Mouse (Mus musculus) left cerebral cortex, postnatal 14 days (tissue): ENCODE data around the gene Tha1. TPM values are rescaled to one million over a fixed set of nuclear protein-coding genes. Genes with fewer than 3 reads are reported as not detected.
"Not testable (repeated sequence)": the region's sequence is repeated elsewhere in the genome, so short reads cannot be mapped to it uniquely, and the experiment has no call there.

Experiments used
- DNase-seq, 2 experiments: peaks; one replicate each; pipeline ENCODE4 v3.0.0; 2021 to 2022; ENCODE audit warnings: low spot score in 2 of 2, mixed read lengths in 1 of 2
- intact Hi-C: fragments of 180-260 bp; cut with DNase I; formaldehyde crosslinking; loops from one replicate; pipeline ENCODE4 v1.15.1; 2025
- total RNA-seq, 2 experiments: library from RNA; stranded (reverse); gene quantifications; 2 replicates each; pipeline ENCODE4 v1.2.3; 2021

Tha1 gene
- total RNA-seq, 2 experiments from 2014 or later: 3.4 to 5.1 TPM

DNA sequence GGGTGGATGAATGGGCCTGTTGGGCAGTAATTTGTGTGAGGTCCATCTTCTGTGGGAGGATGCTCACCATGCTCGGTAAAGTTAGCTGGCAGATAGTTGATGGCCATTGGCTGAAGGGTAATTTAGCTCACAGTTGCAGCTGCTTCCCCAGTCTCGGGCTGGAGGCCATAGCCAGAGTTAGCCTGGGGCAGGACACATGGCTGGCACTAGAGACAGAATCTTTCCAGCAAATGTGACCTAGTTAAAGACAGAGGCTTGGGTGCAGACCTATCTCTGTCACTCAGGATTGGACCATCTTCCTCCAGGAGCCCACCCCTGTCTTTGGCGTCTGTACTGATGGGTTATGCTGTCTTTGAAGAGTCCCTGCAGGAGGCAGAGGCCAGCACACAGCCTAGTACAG is 14.9 kb downstream of the Tha1 start:
- DNase-seq: no peak

DNA sequence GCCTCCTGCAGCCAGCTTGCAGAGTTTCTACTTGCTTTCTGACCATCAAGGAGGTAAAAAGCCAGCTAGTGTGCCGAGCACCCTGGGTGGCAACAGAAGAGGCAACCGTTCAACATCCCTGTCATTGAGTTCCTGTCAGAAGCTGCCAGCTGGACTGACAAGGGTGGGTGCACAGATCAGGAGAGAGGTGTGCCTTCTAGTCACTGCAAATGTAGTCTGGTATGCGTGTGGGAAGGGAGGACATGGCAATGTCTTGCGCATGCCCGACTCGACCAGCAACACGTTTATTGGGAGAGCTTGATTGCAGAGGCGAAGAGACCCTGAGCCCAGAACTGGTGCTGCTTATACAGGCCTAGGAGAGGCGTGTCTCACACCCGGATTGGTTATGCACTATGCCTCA is 15.8 kb downstream of the Tha1 start:
- no peak for DNase-seq

More for the DNA sequence above, 14.9 kb downstream of the Tha1 start:
- intact Hi-C loops: no loop called here

DNA sequence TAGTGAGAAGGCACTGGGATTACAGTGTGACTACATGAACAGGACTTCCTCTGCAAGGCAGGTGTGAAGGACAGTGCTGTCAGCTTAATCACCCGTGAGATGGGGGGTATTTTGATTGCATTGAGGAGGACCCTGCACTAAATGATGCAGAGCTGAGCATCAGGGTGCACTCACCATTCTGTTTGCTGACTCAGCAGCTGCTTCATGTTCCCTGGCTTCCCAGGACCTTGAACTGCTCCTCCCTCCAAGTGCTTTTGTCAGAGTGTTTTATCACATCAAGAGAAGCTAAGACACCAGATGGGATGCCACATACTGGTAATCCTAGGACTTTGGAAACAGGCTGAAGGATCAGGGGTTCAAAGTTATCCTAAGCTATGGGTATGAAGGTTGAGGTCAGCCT is 17.3 kb downstream of the Tha1 start:
- DNase-seq: no peak
- intact Hi-C loops: no loop called here

More for the DNA sequence above, 15.8 kb downstream of the Tha1 start:
- intact Hi-C loops: no loop called here

DNA sequence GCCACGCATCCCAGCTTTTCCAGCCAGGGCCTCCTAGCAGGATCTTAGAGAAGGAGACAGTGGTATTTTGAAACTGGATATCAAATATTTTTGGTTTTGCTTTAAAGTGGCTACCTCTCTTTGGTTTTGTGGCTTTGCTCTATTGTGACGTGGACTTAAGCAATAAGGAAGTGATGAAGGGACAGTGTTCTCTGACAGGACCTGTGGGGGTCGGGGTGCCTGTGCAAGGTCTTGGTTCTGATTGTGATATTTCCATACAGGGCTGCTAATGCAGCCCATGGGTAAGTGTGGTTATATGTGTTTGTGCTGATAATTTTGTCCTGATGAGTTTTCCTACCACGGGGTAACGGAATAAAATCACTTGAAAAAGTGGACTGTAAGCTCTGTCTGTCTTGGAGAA is 17.9 kb downstream of the Tha1 start:
- intact Hi-C loops: no loop called here
- no peak for DNase-seq

DNA sequence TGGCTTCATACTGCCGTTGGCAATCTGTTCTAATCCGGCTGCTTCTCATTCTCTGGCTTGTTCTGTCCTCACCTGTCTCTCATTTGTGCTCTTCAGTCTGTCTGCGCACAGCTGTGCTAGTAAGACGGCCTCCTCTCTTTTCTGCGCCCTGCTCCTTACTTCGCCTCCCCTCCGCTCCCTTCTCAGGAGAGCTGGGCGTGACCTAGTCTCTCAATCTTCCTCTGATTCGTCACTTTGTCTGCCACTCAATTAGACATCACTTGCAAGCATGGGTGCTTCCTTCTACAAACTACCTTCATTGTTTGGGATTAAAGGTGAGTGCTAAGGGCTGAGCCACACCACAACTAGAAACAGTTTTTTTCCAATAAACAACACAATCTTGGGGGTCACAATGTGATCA is 19.0 kb downstream of the Tha1 start:
- intact Hi-C loops: no loop called here
- DNase-seq: no peak

DNA sequence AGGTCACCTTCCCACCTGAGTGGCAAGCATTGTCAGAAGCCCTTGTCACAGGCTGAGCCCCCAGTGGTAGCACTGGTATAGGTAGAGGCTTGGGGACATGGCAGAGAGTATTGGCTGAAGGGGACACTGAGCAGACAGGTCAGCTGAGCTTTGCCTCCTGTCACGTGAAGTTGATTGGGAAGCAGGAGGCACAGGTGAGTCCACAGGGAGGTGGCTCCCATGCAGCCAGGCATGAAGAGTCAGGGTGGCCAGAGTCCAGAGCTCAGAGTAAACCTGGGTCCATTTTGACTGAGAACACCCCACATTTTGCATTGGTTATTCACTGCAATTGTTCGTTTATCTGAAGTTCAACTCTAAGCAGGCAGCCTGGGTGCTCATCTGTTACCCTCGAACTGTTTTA is 20.4 kb downstream of the Tha1 start:
- intact Hi-C loops: no loop called here
- DNase-seq: no peak

DNA sequence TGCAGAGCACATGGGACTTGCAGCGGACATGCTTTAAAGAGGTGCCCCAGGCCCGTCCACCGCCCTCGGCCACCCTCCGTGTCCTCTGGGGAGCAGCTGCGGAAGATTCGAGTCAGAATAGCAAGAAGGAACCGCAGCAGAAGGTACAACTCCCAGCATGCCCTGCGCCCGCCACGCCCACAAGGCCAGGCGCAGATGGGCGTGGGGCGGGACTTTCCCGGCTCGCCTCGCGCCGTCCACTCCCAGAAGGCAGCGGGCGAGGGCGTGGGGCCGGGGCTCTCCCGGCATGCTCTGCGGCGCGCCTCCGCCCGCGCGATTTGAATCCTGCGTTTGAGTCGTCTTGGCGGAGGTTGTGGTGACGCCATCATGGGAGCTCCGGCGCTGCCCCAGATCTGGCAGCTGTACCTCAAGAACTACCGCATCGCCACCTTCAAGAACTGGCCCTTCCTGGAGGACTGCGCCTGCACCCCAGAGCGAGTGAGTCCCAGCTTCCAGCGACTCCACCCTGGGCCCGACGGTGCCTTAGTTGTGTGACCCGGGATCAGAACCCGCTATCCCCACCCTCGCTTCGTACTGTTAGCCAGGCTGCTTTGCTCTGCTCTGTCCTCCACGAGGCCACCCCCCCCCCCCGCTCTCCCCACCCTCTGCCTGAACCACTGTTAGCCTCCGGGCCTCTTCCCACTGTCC is 24.2 kb downstream of the Tha1 start, which contains the start of gene Birc5:
Gene Birc5, plus strand, starts transcription at position 267 of the 687 bp plus-strand sequence.
- peak; percentile 97 for DNase-seq
- intact Hi-C loops: no loop called here

DNA sequence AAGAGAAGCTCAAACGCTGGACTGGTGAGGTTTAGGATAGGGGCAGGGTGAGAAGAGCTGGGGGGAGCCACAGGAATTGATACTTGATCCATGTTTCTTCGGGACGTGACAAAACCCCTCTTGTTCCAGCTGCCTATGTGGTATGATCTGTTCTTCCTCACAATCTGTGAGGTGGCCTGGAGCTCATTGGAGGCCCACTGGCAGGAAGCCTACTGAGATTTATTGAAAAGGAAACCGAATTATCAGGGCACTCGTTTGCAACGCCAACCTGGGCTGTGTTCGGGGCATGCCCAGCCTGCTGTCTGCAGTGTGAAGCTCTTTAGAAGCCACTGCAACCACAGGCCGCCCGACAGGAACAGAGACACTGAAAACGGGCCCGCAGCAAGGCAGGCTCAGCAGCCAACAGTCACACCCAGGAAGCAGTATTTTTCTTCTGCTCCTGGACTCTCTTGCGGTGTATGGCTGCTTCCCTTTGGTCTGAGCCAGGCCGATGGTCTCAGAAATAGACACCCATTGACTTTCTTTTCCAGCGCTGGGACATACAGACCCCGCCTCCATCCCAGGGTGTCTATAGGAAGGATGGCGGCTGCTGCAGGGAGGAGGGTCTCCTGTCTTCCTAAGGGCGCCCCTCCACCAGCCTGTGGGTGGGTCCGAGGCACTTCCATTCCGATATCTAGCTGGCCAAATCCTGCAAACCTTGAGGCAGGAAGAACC is 24.9 kb downstream of the Tha1 start:
- intact Hi-C loops: no loop called here
- DNase-seq: peak in 1 of 2 experiments; percentile 25

DNA sequence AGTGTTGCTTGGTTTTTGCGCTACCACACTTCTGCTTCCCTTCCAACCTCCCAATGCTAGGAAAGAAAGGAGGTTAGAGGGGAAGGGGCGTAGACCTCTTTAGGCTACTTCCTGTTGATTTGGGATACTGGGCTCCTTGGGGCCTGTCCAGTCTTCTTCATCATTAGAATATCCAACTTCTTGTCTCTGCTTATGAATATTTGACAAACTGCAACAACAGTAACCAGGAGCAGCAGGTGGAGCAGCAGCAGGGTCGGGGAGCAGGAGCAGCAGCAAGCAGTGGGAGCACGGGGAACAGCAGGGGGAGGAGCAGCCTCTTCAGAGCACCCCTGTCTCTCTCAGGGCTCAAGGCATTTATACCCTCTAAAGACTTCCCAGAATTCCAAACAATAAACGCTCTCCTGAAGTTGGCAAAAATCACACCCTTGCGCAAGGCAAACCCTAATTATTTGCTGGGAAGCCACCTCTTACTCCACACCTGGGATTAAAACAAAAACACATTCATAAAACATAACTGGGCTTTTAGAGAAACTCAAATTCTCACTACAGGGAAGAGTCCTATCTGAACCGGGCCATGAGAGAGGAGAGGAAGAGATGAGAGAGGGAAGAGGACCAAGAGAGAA is 25.6 kb downstream of the Tha1 start:
- intact Hi-C loops: no loop called here
- DNase-seq: no peak

DNA sequence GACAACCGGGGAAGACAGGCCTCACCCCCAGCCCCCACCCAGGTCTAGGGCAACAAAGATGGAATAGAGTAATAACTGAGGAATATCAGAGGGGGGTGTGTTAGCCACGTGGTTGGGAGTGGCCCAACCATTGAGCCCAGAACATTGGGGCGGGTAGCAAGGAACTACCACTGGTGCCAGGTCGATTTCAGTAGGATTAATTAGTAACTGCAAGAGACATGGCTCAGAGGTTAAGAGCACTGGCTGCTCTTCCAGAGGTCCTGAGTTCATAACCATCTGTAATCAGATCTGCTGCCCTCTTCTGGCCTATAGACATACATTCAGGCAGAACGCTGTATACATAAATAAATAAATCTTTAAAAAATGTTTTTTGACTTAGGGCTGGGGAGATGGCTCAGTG is 26.6 kb downstream of the Tha1 start:
- intact Hi-C loops: no loop called here
- no peak for DNase-seq

DNA sequence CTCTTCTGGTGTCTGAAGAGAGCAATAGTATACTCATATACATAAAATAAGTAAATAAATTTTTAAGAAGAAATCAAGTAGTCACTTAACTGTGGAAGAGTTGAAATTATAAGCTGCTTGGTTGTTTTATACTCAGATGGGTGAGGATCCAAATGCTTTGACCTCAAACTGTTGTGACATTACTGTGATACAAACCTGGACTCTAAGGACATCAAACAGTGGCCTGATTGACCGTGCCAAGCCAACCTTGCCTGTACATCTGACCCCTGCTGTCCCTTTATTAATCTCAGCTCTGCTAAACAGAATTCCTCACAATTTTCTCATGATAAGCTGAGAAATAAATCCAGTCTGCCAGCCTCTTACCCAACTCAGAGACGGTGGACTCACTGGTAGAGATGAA is 27.6 kb downstream of the Tha1 start:
- intact Hi-C loops: no loop called here
- DNase-seq: no peak

DNA sequence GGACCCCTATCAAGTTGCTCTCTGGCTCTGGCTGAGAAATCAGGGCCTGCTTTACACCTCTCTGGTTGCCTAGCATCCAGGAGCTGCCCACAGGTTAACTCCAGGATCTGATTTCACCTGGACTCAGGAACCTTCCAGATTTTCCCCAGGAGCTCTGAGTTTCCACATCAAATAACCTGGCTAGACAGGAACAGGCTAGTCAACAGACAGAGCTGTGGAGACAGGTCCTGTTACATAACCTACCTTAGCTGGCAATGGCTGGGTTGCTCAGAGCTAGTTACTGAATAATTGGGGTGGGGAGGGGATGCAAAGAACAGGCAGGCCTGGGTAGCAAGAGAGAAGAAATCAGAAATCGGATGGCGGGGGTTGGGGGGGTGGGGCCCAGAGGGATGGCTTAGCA is 28.3 kb downstream of the Tha1 start:
- intact Hi-C loops: no loop called here
- no peak for DNase-seq

DNA sequence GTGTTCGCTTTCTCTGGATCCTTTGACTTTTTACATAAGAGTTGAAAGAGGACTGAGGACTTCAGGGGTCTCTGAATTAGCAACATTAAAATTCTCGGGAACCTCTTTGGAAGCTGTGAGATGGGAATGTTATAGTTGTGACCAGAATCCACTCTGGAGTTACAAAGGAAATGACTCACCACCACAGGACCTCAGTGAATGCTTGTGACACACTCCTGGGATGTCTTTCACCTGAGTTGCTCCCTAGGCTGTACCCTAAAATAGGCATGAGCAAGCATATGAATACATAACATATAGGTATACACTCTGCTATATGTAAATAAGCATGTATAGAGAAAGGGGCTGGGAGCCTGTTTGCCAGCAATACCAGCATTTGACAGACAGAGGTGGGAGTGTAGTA is 29.8 kb downstream of the Tha1 start:
- intact Hi-C loops: no loop called here
- DNase-seq: no peak

DNA sequence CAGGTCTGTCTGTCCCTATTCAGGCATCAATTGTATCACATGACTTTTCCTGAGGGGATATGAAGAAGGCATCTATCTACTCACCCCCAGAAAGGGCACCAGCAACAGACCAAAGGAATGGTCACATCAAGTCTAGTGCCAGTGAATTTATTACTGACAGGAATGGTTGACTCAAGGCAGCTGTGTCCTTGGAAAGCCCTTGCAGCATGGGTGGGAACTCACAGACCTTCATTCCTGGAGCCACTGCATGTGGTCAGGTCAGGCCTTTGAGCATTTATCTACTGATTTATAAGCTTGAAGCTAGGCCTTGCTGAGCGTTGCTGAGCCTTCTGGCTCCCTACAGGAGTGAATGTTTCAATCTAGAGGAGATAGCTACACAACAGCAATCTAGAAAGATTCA is 32.4 kb downstream of the Tha1 start:
- DNase-seq: no peak
- intact Hi-C loops: no loop called here

DNA sequence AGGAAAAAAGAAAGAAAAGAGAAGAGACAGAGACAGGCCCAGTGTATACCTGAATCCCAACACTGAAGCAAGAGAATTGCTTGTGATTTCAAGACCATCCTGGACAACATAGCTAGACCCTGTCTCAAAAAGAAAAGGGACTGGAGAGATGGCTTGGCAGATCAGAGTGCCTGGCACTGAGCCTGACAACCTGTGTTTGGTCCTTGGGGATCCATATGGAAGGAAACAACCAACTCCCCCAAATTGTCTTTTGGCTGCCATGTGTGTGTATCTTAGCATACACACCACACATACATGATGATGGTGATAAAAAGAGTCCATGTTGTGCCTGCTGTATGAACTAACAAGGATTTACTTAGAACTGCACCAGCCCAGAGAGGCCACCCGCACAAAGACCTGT is 34.3 kb downstream of the Tha1 start:
- intact Hi-C loops: no loop called here
- DNase-seq: no peak

DNA sequence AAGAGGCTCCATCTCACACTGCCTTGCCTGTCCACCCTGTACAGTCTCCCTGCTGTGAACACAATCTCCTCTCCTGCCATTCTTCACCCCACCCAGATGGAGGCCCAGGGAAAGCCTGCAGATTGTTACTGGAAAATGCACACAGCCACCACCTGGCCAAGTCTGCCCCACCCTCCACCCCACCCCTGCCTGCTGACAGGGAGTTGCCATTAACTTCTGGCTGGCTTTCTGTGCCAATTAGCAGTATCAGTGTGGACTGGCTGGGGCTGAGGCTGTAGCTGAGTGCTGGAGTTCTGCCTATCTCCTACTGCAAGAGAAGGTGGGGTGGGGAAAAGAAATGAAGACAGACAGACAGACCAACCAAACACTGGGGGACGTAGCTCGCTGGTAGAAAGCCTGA is 34.7 kb downstream of the Tha1 start:
- intact Hi-C loops: no loop called here
- no peak for DNase-seq

DNA sequence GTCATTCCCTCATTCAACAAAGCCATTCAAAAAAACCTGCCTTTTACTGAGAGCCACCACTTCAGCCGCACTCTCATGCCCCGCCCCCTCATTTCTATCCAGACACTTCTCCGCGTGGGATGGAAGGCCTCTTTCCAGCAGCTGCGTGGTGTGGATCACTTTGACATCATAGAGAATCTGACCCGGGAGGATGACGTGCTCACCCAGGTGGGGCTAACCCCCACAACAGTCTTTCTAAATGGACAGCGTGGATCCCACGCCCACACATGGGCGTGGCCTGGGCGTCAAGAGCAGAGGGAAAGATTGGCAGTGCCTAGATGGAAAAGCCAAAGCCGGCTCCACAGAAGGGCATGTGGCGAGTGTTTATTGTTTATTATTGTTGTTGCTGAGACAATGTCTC is 37.0 kb downstream of the Tha1 start:
- intact Hi-C loops: no loop called here
- peak; percentile 51 to 78 for DNase-seq

DNA sequence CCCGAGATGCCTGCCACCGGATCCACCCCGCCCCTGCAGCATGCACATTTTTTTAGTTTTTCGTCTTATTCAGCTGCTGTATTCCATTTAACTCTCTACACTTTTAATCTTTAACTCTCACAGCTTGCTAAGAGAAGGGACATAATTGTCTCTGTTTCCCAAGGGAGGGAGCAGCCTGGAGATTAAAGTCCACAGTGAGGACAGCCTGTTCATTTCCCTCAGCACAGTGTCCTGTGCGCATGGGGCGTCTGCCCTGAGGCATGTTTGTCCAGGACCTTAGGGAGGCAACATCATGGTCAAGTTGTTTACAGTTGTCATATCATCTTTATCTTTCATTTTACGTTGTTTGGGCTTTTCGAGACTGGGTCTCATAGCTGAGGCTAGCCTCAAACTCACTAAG is 39.2 kb downstream of the Tha1 start:
- no peak for DNase-seq
- intact Hi-C loops: no loop called here

DNA sequence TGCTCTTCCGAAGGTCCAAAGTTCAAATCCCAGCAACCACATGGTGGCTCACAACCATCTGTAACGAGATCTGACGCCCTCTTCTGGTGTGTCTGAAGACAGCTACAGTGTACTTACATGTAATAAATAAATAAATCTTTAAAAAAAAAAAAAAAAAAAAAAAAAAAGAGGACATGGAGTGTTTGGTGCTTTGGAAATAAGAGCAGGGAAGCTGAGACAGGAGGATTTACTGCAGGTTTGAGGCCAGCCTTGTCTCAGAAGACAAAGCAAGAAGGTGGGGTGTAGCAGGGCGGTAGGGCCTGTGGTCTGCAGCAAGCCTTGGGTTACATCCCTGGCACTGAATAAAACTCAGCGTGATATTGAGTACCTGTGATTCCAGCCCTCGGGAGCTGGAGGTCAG is 39.8 kb downstream of the Tha1 start:
- DNase-seq, intact Hi-C loops: not testable (repeated sequence)

DNA sequence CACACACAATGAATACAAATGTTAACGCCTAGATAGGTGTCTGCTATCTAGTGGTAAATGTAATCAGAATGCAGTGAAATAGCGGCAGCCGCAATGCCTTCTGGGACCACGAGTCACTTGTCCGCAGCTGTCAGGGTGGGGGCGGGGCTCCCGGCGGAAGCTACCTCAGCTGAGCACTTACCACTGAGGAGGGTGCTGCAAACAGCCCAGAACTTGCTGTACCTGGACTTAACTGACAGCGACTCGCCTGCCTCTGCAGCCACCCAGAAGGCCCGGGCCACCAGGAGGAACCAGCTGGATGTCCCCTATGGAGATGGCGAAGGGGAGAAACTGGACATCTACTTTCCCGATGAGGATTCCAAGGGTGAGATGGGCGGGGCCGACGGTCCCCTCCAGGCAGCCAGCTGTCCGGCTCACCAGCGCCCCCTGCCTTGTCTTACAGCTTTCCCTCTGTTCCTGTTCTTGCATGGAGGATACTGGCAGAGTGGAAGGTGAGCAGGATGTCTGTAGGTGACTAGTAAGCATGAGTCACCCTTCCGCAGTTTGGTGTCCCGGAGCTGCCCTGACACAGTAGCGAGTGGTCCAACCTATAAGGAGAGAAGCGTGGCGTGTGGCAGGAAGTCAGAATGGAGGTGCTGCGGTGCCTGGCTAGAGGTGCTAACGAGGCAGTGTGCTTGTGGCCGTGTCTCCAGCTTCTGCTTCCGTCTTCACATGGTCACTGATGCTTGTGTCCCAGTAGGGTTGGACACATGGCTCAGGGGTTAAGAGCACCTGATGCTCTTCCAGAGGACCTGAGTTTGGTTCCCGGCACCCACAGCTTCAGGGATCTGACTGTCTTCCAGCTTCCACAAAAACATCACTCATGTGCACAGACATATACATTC is 41.0 kb downstream of the Tha1 start:
- intact Hi-C loops: no loop called here
- DNase-seq: peak; percentile 71 to 79
